Mouse (Mus musculus): ENCODE results near the gene Xylb.

Xylb gene

GRCm38 (mm10) chr9:119402253-119403235 is 45.4 kb downstream of the Xylb start:
- peak; percentile 66 for DNase-seq

GRCm38 (mm10) chr9:119403236-119403641 is 46.1 kb downstream of the Xylb start:
- peak; percentile 38 for DNase-seq

GRCm38 (mm10) chr9:119404090-119404489 is 46.9 kb downstream of the Xylb start:
- no peak for DNase-seq

- DNase-seq = no peak
These were observed 50.7 kb downstream of the Xylb start for GRCm38 (mm10) chr9:119407884-119408283.

- DNase-seq = no peak
These were observed 51.9 kb downstream of the Xylb start for GRCm38 (mm10) chr9:119408898-119409664.

- no peak for DNase-seq
These were observed 52.7 kb downstream of the Xylb start for GRCm38 (mm10) chr9:119409864-119410263.

- no peak for DNase-seq
These were observed 60.8 kb downstream of the Xylb start for GRCm38 (mm10) chr9:119418025-119418424.

GRCm38 (mm10) chr9:119419852-119420438 is 62.8 kb downstream of the Xylb start:
- DNase-seq = no peak

- no peak for DNase-seq
These were observed 68.2 kb downstream of the Xylb start for GRCm38 (mm10) chr9:119425217-119425975.

GRCm38 (mm10) chr9:119425976-119426415 is 68.8 kb downstream of the Xylb start:
- DNase-seq = no peak

GRCm38 (mm10) chr9:119426483-119426882 is 69.3 kb downstream of the Xylb start:
- DNase-seq = no peak

- peak; percentile 75 for DNase-seq
These were observed 73.1 kb downstream of the Xylb start for GRCm38 (mm10) chr9:119430311-119430710.

- no peak for DNase-seq
These were observed 78.7 kb downstream of the Xylb start for GRCm38 (mm10) chr9:119435855-119436254.

- no peak for DNase-seq
These were observed 80.9 kb downstream of the Xylb start for GRCm38 (mm10) chr9:119438065-119438464.

- no peak for DNase-seq
These were observed 81.4 kb downstream of the Xylb start for GRCm38 (mm10) chr9:119438498-119439000.

Measured in thymus, postnatal 14 days (tissue).